Mouse (Mus musculus): ENCODE measurements around the gene AC129217.1.
"Not testable (repeated sequence)": the region's sequence is repeated elsewhere in the genome, so short reads cannot be mapped to it uniquely, and the experiment has no call there.

Gene AC129217.1

GRCm38 (mm10) chr19:8870381-8870780, 40.8 kb downstream of the AC129217.1 start:
- in situ Hi-C loops (cut with MboI, MseI): not testable (repeated sequence)

GRCm38 (mm10) chr19:8870838-8871237, 41.3 kb downstream of the AC129217.1 start:
- in situ Hi-C loops (cut with MboI, MseI): no loop called here

- in situ Hi-C loops (cut with MboI, MseI): no loop called here
These were observed 42.0 kb downstream of the AC129217.1 start, which contains the start of gene Ubxn1 for GRCm38 (mm10) chr19:8871267-8872186. Gene Ubxn1 (plus strand): TSS chr19:8871496.

GRCm38 (mm10) chr19:8872266-8872840, 42.8 kb downstream of the AC129217.1 start:
- in situ Hi-C loops (cut with MboI, MseI): no loop called here

- in situ Hi-C loops (cut with MboI, MseI): no loop called here
These were observed 45.5 kb downstream of the AC129217.1 start for GRCm38 (mm10) chr19:8875031-8875430.

GRCm38 (mm10) chr19:8880311-8881033, 50.9 kb downstream of the AC129217.1 start, which contains the start of gene Uqcc3:
Gene Uqcc3 (minus strand): TSS chr19:8880923.
- in situ Hi-C loops (cut with MboI, MseI): no loop called here

GRCm38 (mm10) chr19:8881034-8881392, 51.4 kb downstream of the AC129217.1 start:
- in situ Hi-C loops (cut with MboI, MseI): no loop called here

GRCm38 (mm10) chr19:8883616-8884015, 54.0 kb downstream of the AC129217.1 start, which contains the start of the genes Lbhd1 and Gm49403:
Gene Lbhd1 (plus strand): TSS chr19:8883732.
Gene Gm49403 (plus strand): TSS chr19:8883930.
- in situ Hi-C loops (cut with MboI, MseI): no loop called here

- in situ Hi-C loops (cut with MboI, MseI): no loop called here
These were observed 57.5 kb downstream of the AC129217.1 start for GRCm38 (mm10) chr19:8886916-8887584.

GRCm38 (mm10) chr19:8887585-8888463, 58.3 kb downstream of the AC129217.1 start:
- in situ Hi-C loops (cut with MboI, MseI): no loop called here

- in situ Hi-C loops (cut with MboI, MseI): no loop called here
These were observed 59.2 kb downstream of the AC129217.1 start, which contains the start of the genes 1810009A15Rik and Gm49416 for GRCm38 (mm10) chr19:8888511-8889385. Gene 1810009A15Rik (plus strand): TSS chr19:8888853. Gene Gm49416 (plus strand): TSS chr19:8888926.

All from T-helper 2 cell (primary cell).